ENCODE assay signal across 8 mouse cellular contexts in genomic region chr13:16017777-16018176, GRCm38 (mm10). TPM values are rescaled to one million over a fixed set of nuclear protein-coding genes. Genes with fewer than 3 reads are reported as not detected.
DNase-seq lines count a peak whose midpoint lies in the region; ATAC-seq lines count a peak whose summit lies in the region.

No protein-coding gene starts in this region.

- no peaks in the 10 kb centered on the region for H3K36me3 ChIP-seq in forebrain, embryonic 12.5 days (replicated peaks)
- H3K36me3 ChIP-seq in limb, embryonic 11.5 days (ENCODE audit: control insufficient read depth, insufficient read depth, low read length), result no peaks in the 10 kb centered on the region
- H3K36me3 ChIP-seq in neural tube, embryonic 13.5 days, result no peaks in the 10 kb centered on the region

- H3K4me1 ChIP-seq in forebrain, embryonic 12.5 days, result peaks cover 20% of the 10 kb centered on the region
- H3K4me1 ChIP-seq in limb, embryonic 11.5 days (ENCODE audit: control insufficient read depth, insufficient read depth, low read length), result 0 out of 2 replicates have a peak, but pooled peaks cover 5% of the 10 kb centered on the region
- H3K4me1 ChIP-seq in neural tube, embryonic 13.5 days (replicated peaks), result peaks cover 10% of the 10 kb centered on the region

- peak; percentile 6 for DNase-seq in lung, postnatal 10 days
- no peak for DNase-seq in lung, postnatal 25 days (ENCODE audit: low spot score)
- peak; percentile 38 for DNase-seq in limb, embryonic 11.5 days (ENCODE audit: low spot score)
- DNase-seq in adrenal gland, adult 18-20 months (ENCODE audit: low spot score in 2 of 2), result no peak
- DNase-seq in spleen, adult 12 weeks (ENCODE audit: low spot score), result no peak
- no peak for DNase-seq in layer of hippocampus, adult 8-10 months (ENCODE audit: low spot score in 2 of 2)

- H3K9me3 ChIP-seq in forebrain, embryonic 12.5 days, result no peaks in the 10 kb centered on the region
- H3K9me3 ChIP-seq in limb, embryonic 11.5 days (ENCODE audit: control insufficient read depth, low read length), result no peaks in the 10 kb centered on the region
- no peaks in the 10 kb centered on the region for H3K9me3 ChIP-seq in neural tube, embryonic 13.5 days

- peak overlapping the region; percentile 67 for H3K4me2 ChIP-seq in forebrain, embryonic 12.5 days
- H3K4me2 ChIP-seq in limb, embryonic 11.5 days (ENCODE audit: low read depth, severe bottlenecking), result peak overlapping the region; percentile 67
- peak overlapping the region; percentile 64 for H3K4me2 ChIP-seq in neural tube, embryonic 13.5 days

- H3K4me3 ChIP-seq in forebrain, embryonic 12.5 days (replicated peaks), result peak overlapping the region; percentile 38
- H3K4me3 ChIP-seq in limb, embryonic 11.5 days (ENCODE audit: low read depth, low read length), result peak overlapping the region; percentile 32
- H3K4me3 ChIP-seq in neural tube, embryonic 13.5 days, result peak overlapping the region; percentile 34

- peaks cover 50% of the 10 kb centered on the region for H3K27me3 ChIP-seq in forebrain, embryonic 12.5 days
- H3K27me3 ChIP-seq in limb, embryonic 11.5 days (ENCODE audit: control insufficient read depth, insufficient read depth, low read length), result 0 out of 2 replicates have a peak, but pooled peaks cover 8% of the 10 kb centered on the region
- peaks cover 51% of the 10 kb centered on the region for H3K27me3 ChIP-seq in neural tube, embryonic 13.5 days

- H3K9ac ChIP-seq in forebrain, embryonic 12.5 days, result peak overlapping the region; percentile 38; the same call in 1 of the 2 replicates
- peak overlapping the region; percentile 46 for H3K9ac ChIP-seq in limb, embryonic 11.5 days (ENCODE audit: low read length)
- H3K9ac ChIP-seq in neural tube, embryonic 13.5 days, result peak overlapping the region; percentile 61

- H3K27ac ChIP-seq in forebrain, embryonic 12.5 days, result no peak overlapping the region
- no peak overlapping the region for H3K27ac ChIP-seq in limb, embryonic 11.5 days (replicated peaks; ENCODE audit: low read depth, low read length)
- H3K27ac ChIP-seq in neural tube, embryonic 13.5 days (replicated peaks), result no peak overlapping the region

- no peak for ATAC-seq in forebrain, embryonic 12.5 days (ENCODE audit: low FRiP score)
- no peak for ATAC-seq in limb, embryonic 11.5 days (ENCODE audit: insufficient number of reproducible peaks, low FRiP score, low TSS enrichment, low read depth)
- ATAC-seq in neural tube, embryonic 13.5 days (ENCODE audit: low read depth), result no peak

- 11% methylated on average over 7 of the region's 9 CpGs for WGBS in forebrain, embryonic 12.5 days
- WGBS in limb, embryonic 11.5 days, result 3% methylated on average over 9 of the region's 9 CpGs
- WGBS in neural tube, embryonic 13.5 days, result 10% methylated on average over 4 of the region's 9 CpGs

RNA-seq across cellular contexts. Expression of gene Inhba, which starts 6.1 kb away (rescaled TPM):
- polyA plus RNA-seq in forebrain, embryonic 12.5 days (2016; fragmentation: Nextera tagmentation; extraction: Ambion mirVana), result 1.4 and 1.6 TPM in 2 replicates
- 1.8 and 2.3 TPM in 2 replicates for polyA plus RNA-seq in limb, embryonic 11.5 days (2014; fragmentation: Nextera tagmentation; extraction: Ambion mirVana)
- 0.84 and 2.5 TPM in 2 replicates for polyA plus RNA-seq in neural tube, embryonic 13.5 days (2015; fragmentation: Nextera tagmentation; extraction: Ambion mirVana)
- 1 to 10 TPM; 1.2 to 3.1 TPM for total RNA-seq in adrenal gland, adult 18-20 months (2021)
- total RNA-seq in layer of hippocampus, adult 8-10 months (2022), result 10 to 100 TPM in 2 of 4 experiments, 1 to 10 TPM in 2; 8.0 to 12.9 (median 10.6) TPM

Comparison
In these comparisons a context has a peak if more than half of its experiments do, and no peak if none do; other contexts are left out.
1. DNase-seq: peak in lung, postnatal 10 days (single experiment) and limb, embryonic 11.5 days (single experiment); none in lung, postnatal 25 days (single experiment), adrenal gland, adult 18-20 months (0 of 2), spleen, adult 12 weeks (single experiment) and layer of hippocampus, adult 8-10 months (0 of 2).
2. Peak in every context shown above with its lines, with median percentiles within 50 percentile points of each other: H3K4me2 ChIP-seq, H3K4me3 ChIP-seq and H3K9ac ChIP-seq.